Mouse (Mus musculus) stomach, embryonic 16.5 days (tissue): Measurements from ENCODE around the gene Thbs4. TPM values are rescaled to one million over a fixed set of nuclear protein-coding genes. Genes with fewer than 3 reads are reported as not detected.

Experiments used
- ATAC-seq: fragments of 200-750 bp; cut with Nextera tagmentation; 2 replicates; pipeline ENCODE4 v1.8.0; 2017; ENCODE audit warnings: moderate number of reproducible peaks, moderate TSS enrichment; ENCODE audit not compliant: insufficient read depth, low FRiP score
- H3K27ac ChIP-seq: fragments of 300-500 bp; sonication (generic); 2 replicates; pipeline ENCODE4 v1.5.1; 2014; ENCODE audit warnings: low read length
- H3K27me3 ChIP-seq: fragments of 300-500 bp; sonication (generic); 2 replicates; pipeline ENCODE4 v1.6.1; 2014; ENCODE audit warnings: low read length, control low read depth, mixed read lengths; ENCODE audit not compliant: control insufficient read depth, insufficient read depth
- H3K36me3 ChIP-seq: fragments of 300-500 bp; sonication (generic); 2 replicates; pipeline ENCODE4 v1.6.1; 2014; ENCODE audit warnings: low read length; ENCODE audit not compliant: control insufficient read depth, insufficient read depth
- H3K4me1 ChIP-seq: fragments of 300-500 bp; sonication (generic); 2 replicates; pipeline ENCODE4 v1.6.1; 2014; ENCODE audit warnings: low read length, control low read depth, mixed read lengths; ENCODE audit not compliant: control insufficient read depth, insufficient read depth
- H3K4me2 ChIP-seq: fragments of 300-500 bp; sonication (generic); 2 replicates; pipeline ENCODE4 v1.6.1; 2014; ENCODE audit warnings: low read depth, low read length, mixed read lengths
- H3K4me3 ChIP-seq: fragments of 300-500 bp; sonication (generic); replicated peaks from 2 replicates; pipeline ENCODE4 v1.5.1; 2014; ENCODE audit warnings: mild to moderate bottlenecking, low read length
- H3K9ac ChIP-seq: fragments of 300-500 bp; sonication (generic); 2 replicates; pipeline ENCODE4 v1.6.1; 2014; ENCODE audit warnings: low read length
- H3K9me3 ChIP-seq: fragments of 300-500 bp; sonication (generic); replicated peaks from 2 replicates; pipeline ENCODE4 v1.6.1; 2016; ENCODE audit warnings: low read length, control low read depth; ENCODE audit not compliant: control insufficient read depth
- WGBS: fragments of 180-500 bp; shearing (Covaris S2); extraction: QIAGEN DNeasy Blood & Tissue Kit; methylation state at CpG from one replicate; pipeline ENCODE4 v1.1.7; 2014; 5-methylcytosine and 5-hydroxymethylcytosine counted together
- polyA plus RNA-seq: library from polyadenylated mRNA; unstranded; fragments of >200 nt; fragmentation: Nextera tagmentation; extraction: Ambion mirVana; gene quantifications from 2 replicates; pipeline ENCODE4 v1.2.1, GENCODE M21; 2015

Thbs4 gene
- polyA plus RNA-seq, 1 experiment from 2014 or later, result 6.1 TPM

DNA sequence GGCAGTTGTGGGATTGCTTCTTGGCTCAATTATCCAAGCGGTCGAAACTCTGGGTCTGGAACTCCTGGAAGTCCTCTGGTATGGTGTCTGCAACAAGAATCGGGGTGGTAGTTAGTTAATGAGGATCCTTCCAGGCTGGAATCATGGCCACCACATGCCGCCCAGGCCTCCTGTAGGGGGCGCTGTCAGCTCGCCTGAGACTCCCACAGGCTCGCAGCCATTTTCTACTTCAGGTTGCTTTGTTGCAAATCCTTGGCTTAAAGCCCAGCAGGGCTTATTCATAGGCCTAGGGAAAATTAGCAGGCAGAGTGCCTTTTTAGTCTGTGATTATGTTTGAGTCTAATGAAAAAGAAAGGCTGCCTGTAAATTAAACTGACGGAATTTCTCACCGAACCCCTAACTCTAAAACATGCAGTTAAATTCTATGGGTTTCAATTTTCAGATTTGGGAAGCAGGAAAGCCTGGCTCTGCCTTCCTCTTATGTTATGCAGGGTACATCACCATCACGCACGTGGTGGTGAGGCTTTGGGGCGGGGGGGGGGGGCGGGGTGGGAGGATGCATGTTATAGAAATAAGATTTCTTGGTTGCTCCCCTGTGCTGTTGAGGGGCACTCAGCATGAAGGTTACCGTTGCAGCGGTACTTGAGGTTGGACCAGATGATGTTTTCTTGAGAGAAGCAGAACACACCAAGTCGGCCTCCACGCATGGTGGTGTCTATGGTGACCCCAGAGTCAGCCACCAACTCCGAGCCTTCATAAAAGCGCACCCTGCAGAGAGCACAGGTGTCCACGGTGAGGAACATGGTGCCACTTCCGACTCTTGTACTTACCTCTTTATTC lies 42.7 kb downstream of the Thbs4 start:
- H3K9me3 ChIP-seq, result no peaks in the 10 kb centered on the region
- ATAC-seq, result peak; percentile 60
- H3K27ac ChIP-seq, result no peak overlapping the region
- H3K36me3 ChIP-seq, result no peaks in the 10 kb centered on the region
- no peak overlapping the region for H3K4me3 ChIP-seq
- no peaks in the 10 kb centered on the region for H3K27me3 ChIP-seq
- no peak overlapping the region for H3K4me2 ChIP-seq
- H3K9ac ChIP-seq, result no peak overlapping the region
- WGBS, result 58% methylated on average over 21 of the region's 21 CpGs
- peaks cover 3% of the 10 kb centered on the region; the same call in 1 of the 2 replicates for H3K4me1 ChIP-seq

DNA sequence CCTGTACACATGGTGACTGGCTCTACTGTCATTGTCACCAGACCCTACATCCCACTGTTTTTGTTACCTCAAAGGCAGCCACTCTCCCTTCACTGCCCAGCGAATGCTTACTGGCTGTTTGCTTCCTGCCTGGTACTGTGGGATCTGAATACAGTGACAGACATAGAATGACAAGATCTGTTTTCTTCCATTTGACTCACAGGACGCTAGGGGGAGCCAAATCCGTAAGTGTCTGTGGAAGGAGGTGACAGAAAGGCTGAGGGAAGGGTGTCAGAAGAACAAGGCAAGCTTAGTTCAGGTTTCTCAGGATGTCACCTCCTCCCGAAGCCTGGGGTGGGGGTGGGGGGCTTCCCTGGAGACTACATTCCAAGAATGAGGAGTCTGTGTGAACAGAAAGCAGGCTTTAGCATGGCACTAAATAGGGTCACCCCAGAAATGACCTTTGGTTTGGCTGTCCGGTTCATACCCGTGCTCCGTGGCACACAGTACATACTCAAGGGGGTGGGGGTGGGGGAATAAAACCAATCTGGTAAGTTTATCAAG lies 43.6 kb downstream of the Thbs4 start:
- peaks cover 3% of the 10 kb centered on the region; the same call in 1 of the 2 replicates for H3K4me1 ChIP-seq
- no peak overlapping the region for H3K4me3 ChIP-seq
- peak overlapping the region; percentile 27; the same call in 1 of the 2 replicates for H3K4me2 ChIP-seq
- no peaks in the 10 kb centered on the region for H3K36me3 ChIP-seq
- H3K27ac ChIP-seq, result no peak overlapping the region
- no peak overlapping the region; the same call in 1 of the 2 replicates for H3K9ac ChIP-seq
- no peaks in the 10 kb centered on the region for H3K9me3 ChIP-seq
- peak; percentile 51; the same call in 1 of the 2 replicates for ATAC-seq
- WGBS, result 15% methylated on average over 7 of the region's 7 CpGs
- no peaks in the 10 kb centered on the region for H3K27me3 ChIP-seq

- no peak overlapping the region for H3K9ac ChIP-seq
- no peak overlapping the region for H3K4me3 ChIP-seq
- H3K36me3 ChIP-seq, result no peaks in the 10 kb centered on the region
- no peaks in the 10 kb centered on the region for H3K4me1 ChIP-seq
- 73% methylated on average over 5 of the region's 5 CpGs for WGBS
- no peaks in the 10 kb centered on the region for H3K9me3 ChIP-seq
- H3K4me2 ChIP-seq, result no peak overlapping the region
- ATAC-seq, result peak; percentile 29; the same call in 1 of the 2 replicates
- H3K27me3 ChIP-seq, result no peaks in the 10 kb centered on the region
- no peak overlapping the region for H3K27ac ChIP-seq
Observed at GRCm38 (mm10) chr13:92743337-92743736, 51.3 kb downstream of the Thbs4 start.

DNA sequence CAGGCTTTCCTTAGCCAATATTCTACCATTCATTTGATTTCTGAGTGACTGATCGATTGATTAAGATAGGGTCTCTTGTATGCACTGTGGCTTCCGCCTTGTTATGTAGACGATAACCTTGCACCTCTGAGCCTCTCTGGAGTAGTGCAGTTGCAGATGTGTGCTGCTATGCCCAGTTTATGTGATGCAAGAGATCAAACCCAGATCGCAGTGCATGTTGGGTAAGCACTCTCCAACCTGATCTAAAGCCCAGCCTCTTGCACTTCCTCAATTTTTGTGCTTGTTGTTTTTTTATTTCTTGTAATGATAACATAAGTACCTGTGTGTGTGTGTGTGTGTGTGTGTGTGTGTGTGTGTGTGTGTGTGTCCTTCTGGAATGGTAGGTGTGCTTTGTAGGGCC lies 51.7 kb downstream of the Thbs4 start:
- H3K36me3 ChIP-seq, result no peaks in the 10 kb centered on the region
- ATAC-seq, result no peak
- 90% methylated on average over 4 of the region's 4 CpGs for WGBS

GRCm38 (mm10) chr13:92740671-92741270 lies 53.8 kb downstream of the Thbs4 start:
- ATAC-seq, result no peak
- H3K36me3 ChIP-seq, result no peaks in the 10 kb centered on the region
- no peak overlapping the region for H3K4me2 ChIP-seq
- no peak overlapping the region for H3K27ac ChIP-seq
- H3K9ac ChIP-seq, result no peak overlapping the region
- no peaks in the 10 kb centered on the region for H3K9me3 ChIP-seq
- no peaks in the 10 kb centered on the region for H3K27me3 ChIP-seq
- WGBS, result 6% methylated on average over 2 of the region's 2 CpGs
- no peak overlapping the region for H3K4me3 ChIP-seq
- H3K4me1 ChIP-seq, result no peaks in the 10 kb centered on the region

More for the DNA sequence above, 51.7 kb downstream of the Thbs4 start:
- Histone ChIP-seq H3K9me3 (no peaks in the 10 kb centered on the region), H3K27me3 (no peaks in the 10 kb centered on the region), H3K9ac (no peak overlapping the region), H3K4me1 (no peaks in the 10 kb centered on the region), H3K4me3 (no peak overlapping the region), H3K4me2 (no peak overlapping the region), H3K27ac (no peak overlapping the region)

- Histone ChIP-seq H3K4me2 (no peak overlapping the region), H3K4me3 (no peak overlapping the region), H3K36me3 (no peaks in the 10 kb centered on the region), H3K9me3 (no peaks in the 10 kb centered on the region), H3K4me1 (no peaks in the 10 kb centered on the region), H3K27me3 (no peaks in the 10 kb centered on the region), H3K27ac (no peak overlapping the region), H3K9ac (no peak overlapping the region)
- ATAC-seq, result no peak
- WGBS, result 86% methylated on average over 3 of the region's 3 CpGs
Observed at GRCm38 (mm10) chr13:92739858-92740257, 54.8 kb downstream of the Thbs4 start.

- no peaks in the 10 kb centered on the region for H3K36me3 ChIP-seq
- no peaks in the 10 kb centered on the region for H3K27me3 ChIP-seq
- H3K9ac ChIP-seq, result no peak overlapping the region
- 61% methylated on average over 3 of the region's 3 CpGs for WGBS
- no peaks in the 10 kb centered on the region for H3K4me1 ChIP-seq
- H3K9me3 ChIP-seq, result no peaks in the 10 kb centered on the region
- no peak overlapping the region for H3K27ac ChIP-seq
- ATAC-seq, result no peak
- H3K4me3 ChIP-seq, result no peak overlapping the region
- no peak overlapping the region for H3K4me2 ChIP-seq
Observed at GRCm38 (mm10) chr13:92738821-92739220, 55.8 kb downstream of the Thbs4 start.

DNA sequence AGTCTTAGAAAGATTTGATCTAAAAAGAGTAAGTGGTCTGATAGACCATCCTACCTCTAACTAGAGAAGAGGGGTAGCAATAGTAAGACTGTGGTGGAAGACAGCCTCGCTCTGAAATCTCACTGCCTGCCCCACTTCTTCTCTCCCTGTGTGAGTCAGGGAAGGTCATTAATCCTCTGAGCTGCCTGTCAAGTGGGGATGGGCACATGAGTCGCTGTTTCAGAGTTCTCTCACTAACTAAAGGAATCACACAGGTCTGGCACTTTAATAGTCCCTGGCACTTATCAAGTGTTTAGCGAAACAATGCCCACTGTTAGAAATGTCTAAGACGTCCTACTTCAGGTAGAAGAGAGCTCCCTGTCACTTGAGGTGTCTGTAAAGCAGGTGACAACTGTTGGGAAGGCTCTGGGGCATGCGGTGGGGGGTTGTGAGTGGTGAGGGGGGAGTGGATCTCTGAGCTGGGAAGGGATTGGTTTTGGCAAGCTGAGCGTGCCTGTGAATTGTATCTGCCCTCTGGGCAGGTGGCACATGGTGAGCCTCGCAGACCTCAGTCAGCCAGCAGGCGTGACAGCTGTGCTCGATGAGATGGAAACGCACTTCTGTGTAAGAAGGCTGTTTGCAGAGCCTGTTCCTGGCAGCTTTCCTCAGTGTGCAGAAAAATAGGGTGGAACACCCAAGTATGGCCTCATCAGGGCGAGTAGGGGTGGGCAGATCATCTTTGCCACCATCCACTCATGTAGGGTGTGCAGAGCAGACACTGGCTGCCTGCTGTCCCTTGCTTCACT lies 57.9 kb downstream of the Thbs4 start:
- WGBS, result 52% methylated on average over 11 of the region's 11 CpGs
- Histone ChIP-seq H3K9me3 (no peaks in the 10 kb centered on the region), H3K4me2 (no peak overlapping the region), H3K4me1 (no peaks in the 10 kb centered on the region), H3K9ac (no peak overlapping the region), H3K4me3 (no peak overlapping the region), H3K27me3 (no peaks in the 10 kb centered on the region), H3K36me3 (no peaks in the 10 kb centered on the region), H3K27ac (no peak overlapping the region)
- no peak for ATAC-seq
